Mouse (Mus musculus) limb, embryonic 15.5 days (tissue): ENCODE results near the gene Gm21992. TPM values are rescaled to one million over a fixed set of nuclear protein-coding genes. Genes with fewer than 3 reads are reported as not detected.

Source experiments
- ATAC-seq: fragments of 200-750 bp; cut with Nextera tagmentation; 2 replicates; pipeline ENCODE4 v1.8.0; 2017; ENCODE audit warnings: low read depth, moderate TSS enrichment; ENCODE audit not compliant: insufficient number of reproducible peaks, low FRiP score, low TSS enrichment
- H3K27ac ChIP-seq: fragments of 300-500 bp; sonication (generic); 2 replicates; pipeline ENCODE4 v1.5.1; 2015; ENCODE audit warnings: moderate library complexity, mild to moderate bottlenecking, inconsistent platforms
- H3K27me3 ChIP-seq: fragments of 300-500 bp; sonication (generic); 2 replicates; pipeline ENCODE4 v1.6.1; 2015; ENCODE audit warnings: inconsistent platforms
- H3K36me3 ChIP-seq: fragments of 300-500 bp; sonication (generic); 2 replicates; pipeline ENCODE4 v1.6.1; 2015; ENCODE audit warnings: inconsistent platforms
- H3K4me1 ChIP-seq: fragments of 300-500 bp; sonication (generic); 2 replicates; pipeline ENCODE4 v1.6.1; 2015; ENCODE audit warnings: inconsistent platforms
- H3K4me2 ChIP-seq: fragments of 300-500 bp; sonication (generic); 2 replicates; pipeline ENCODE4 v1.6.1; 2015; ENCODE audit warnings: mild to moderate bottlenecking, inconsistent platforms
- H3K4me3 ChIP-seq: fragments of 300-500 bp; sonication (generic); 2 replicates; pipeline ENCODE4 v1.5.1; 2015; ENCODE audit warnings: mild to moderate bottlenecking, inconsistent platforms
- H3K9ac ChIP-seq: fragments of 300-500 bp; sonication (generic); 2 replicates; pipeline ENCODE4 v1.6.1; 2015; ENCODE audit warnings: inconsistent platforms
- H3K9me3 ChIP-seq: fragments of 300-500 bp; sonication (generic); 2 replicates; pipeline ENCODE4 v1.6.1; 2016; ENCODE audit warnings: inconsistent platforms
- WGBS: fragments of 180-500 bp; shearing (Covaris S2); methylation state at CpG from one replicate; pipeline ENCODE4 v1.1.7; 2015; 5-methylcytosine and 5-hydroxymethylcytosine counted together
- polyA plus RNA-seq: library from polyadenylated mRNA; unstranded; fragments of >200 nt; fragmentation: Nextera tagmentation; extraction: Ambion mirVana; gene quantifications from 2 replicates; pipeline ENCODE4 v1.2.1, GENCODE M21; 2015

The Gm21992 gene
- polyA plus RNA-seq, 1 experiment from 2014 or later, result 31.5 TPM

DNA sequence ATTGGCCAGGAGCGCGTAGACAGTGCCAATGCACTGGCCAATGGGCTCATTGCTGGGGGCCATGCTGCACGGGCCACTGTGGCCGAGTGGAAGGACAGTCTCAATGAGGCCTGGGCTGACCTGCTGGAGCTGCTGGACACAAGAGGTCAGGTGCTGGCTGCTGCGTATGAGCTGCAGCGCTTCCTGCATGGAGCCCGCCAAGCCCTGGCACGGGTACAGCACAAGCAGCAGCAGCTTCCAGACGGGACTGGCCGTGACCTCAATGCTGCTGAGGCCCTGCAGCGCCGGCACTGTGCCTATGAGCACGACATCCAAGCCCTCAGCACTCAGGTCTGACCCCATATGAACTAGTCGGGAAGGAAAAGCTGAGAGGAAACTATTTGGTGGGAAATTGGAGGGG, 64.8 kb downstream of the Gm21992 start:
- Histone ChIP-seq H3K9ac (no peak overlapping the region), H3K9me3 (no peaks in the 10 kb centered on the region), H3K4me3 (no peak overlapping the region), H3K4me2 (no peak overlapping the region), H3K27ac (no peak overlapping the region), H3K4me1 (peaks cover 5% of the 10 kb centered on the region), H3K36me3 (0 out of 2 replicates have a peak, but pooled peaks cover 4% of the 10 kb centered on the region), H3K27me3 (no peaks in the 10 kb centered on the region)
- ATAC-seq, result no peak
- 84% methylated on average over 14 of the region's 14 CpGs for WGBS

DNA sequence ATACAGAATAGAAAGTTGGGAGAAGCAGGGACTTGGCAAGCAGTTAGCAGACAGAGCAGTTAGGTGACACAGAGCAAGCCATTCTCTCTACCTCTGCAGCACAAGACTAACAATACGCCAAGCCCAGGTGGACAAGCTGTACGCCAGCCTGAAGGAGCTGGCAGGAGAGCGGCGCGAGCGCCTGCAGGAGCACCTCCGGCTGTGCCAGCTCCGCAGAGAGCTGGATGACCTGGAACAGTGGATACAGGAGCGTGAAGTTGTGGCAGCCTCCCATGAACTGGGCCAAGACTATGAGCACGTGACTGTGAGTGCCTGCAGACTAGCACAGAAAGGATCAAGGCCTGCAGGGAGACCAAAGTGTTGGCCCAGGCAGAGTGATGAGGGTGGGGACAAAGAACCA, 65.7 kb downstream of the Gm21992 start:
- Histone ChIP-seq H3K27ac (no peak overlapping the region), H3K9me3 (no peaks in the 10 kb centered on the region), H3K4me1 (peaks cover 5% of the 10 kb centered on the region), H3K4me2 (no peak overlapping the region), H3K9ac (no peak overlapping the region), H3K27me3 (no peaks in the 10 kb centered on the region), H3K4me3 (no peak overlapping the region), H3K36me3 (0 out of 2 replicates have a peak, but pooled peaks cover 4% of the 10 kb centered on the region)
- WGBS, result 91% methylated on average over 10 of the region's 10 CpGs
- ATAC-seq, result no peak

DNA sequence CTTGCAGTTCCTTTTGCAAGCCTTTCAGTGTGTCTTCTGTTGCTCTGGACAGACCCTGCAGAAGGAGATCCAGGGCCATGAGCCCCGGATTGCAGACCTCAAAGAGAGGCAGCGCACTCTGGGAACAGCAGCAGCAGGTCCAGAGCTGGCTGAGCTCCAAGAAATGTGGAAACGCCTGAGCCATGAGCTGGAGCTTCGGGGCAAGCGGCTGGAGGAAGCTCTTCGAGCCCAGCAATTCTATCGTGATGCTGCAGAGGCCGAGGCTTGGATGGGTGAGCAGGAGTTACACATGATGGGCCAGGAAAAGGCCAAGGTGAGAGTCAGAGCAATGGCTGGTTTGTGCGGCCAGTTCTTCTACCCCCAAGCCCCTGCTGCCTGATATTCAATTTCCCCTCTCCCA, 66.4 kb downstream of the Gm21992 start:
- 56% methylated on average over 9 of the region's 9 CpGs for WGBS
- no peaks in the 10 kb centered on the region for H3K9me3 ChIP-seq
- H3K4me2 ChIP-seq, result no peak overlapping the region
- ATAC-seq, result no peak
- no peaks in the 10 kb centered on the region for H3K27me3 ChIP-seq
- no peak overlapping the region for H3K27ac ChIP-seq
- no peak overlapping the region for H3K4me3 ChIP-seq
- H3K9ac ChIP-seq, result no peak overlapping the region
- H3K4me1 ChIP-seq, result peaks cover 5% of the 10 kb centered on the region
- H3K36me3 ChIP-seq, result 0 out of 2 replicates have a peak, but pooled peaks cover 4% of the 10 kb centered on the region

DNA sequence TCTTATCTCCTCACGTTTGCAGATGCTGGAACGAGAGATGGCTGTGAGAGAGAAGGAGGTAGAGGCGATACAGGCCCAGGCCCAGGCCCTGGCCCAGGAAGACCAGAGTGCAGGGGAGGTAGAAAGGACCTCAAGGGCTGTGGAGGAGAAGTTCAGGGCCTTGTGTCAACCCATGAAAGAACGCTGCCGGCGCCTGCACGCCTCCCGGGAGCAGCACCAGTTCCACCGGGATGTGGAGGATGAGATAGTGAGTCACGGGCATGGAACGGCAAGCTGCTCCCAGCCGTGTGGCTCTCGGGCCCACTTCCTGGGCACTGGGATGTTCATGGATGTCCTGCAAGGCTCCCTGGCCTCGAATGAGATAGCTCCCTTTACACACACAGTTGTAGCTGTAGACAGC, 67.4 kb downstream of the Gm21992 start:
- Histone ChIP-seq H3K9ac (no peak overlapping the region), H3K4me3 (no peak overlapping the region), H3K27ac (no peak overlapping the region), H3K4me2 (no peak overlapping the region), H3K9me3 (no peaks in the 10 kb centered on the region), H3K4me1 (peaks cover 5% of the 10 kb centered on the region), H3K36me3 (0 out of 2 replicates have a peak, but pooled peaks cover 4% of the 10 kb centered on the region), H3K27me3 (no peaks in the 10 kb centered on the region)
- ATAC-seq, result no peak
- 78% methylated on average over 14 of the region's 14 CpGs for WGBS

DNA sequence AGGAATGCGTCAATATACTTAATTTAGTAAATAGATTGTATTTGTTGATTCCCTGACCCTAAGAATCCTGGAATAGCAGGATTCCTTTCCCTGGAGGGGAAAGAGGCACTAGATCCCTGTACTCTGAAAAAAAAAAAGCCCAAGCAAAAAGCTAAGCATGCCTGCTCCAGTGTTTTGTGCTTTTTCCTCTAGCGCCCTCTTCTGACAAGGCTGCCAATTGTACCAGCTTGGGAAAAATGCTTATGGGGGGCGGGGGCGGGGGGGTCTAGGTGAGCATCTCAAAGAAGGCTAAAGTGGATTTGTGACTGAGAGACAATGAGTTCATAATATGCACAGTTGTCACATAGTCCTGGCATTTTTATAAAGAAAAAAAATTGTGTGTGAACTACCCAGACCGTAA, 67.9 kb downstream of the Gm21992 start:
- Histone ChIP-seq H3K27me3 (no peaks in the 10 kb centered on the region), H3K4me1 (peaks cover 5% of the 10 kb centered on the region), H3K27ac (no peak overlapping the region), H3K36me3 (0 out of 2 replicates have a peak, but pooled peaks cover 4% of the 10 kb centered on the region), H3K4me3 (no peak overlapping the region), H3K9me3 (no peaks in the 10 kb centered on the region), H3K4me2 (no peak overlapping the region), H3K9ac (no peak overlapping the region)
- no peak for ATAC-seq
- 40% methylated on average over 5 of the region's 5 CpGs for WGBS

DNA sequence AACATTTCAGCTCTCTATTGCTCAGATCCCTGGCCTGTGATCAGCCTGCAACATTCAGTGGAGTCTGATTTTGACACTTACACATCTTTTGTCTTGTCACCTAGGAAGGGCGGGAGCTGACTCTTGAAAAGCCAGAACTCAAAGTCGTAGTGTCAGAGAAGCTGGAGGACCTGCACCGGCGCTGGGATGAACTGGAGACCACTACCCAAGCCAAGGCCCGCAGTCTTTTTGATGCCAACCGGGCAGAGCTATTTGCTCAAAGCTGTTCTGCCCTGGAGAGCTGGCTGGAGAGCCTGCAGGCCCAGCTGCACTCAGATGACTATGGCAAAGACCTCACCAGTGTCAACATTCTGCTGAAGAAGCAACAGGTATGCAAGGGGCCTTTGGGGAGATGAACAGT, 69.2 kb downstream of the Gm21992 start:
- Histone ChIP-seq H3K36me3 (peaks cover 5% of the 10 kb centered on the region; the same call in 1 of the 2 replicates), H3K4me3 (no peak overlapping the region), H3K4me2 (no peak overlapping the region), H3K4me1 (peaks cover 5% of the 10 kb centered on the region), H3K27me3 (no peaks in the 10 kb centered on the region), H3K9ac (no peak overlapping the region), H3K9me3 (no peaks in the 10 kb centered on the region), H3K27ac (no peak overlapping the region)
- no peak for ATAC-seq
- WGBS, result 90% methylated on average over 6 of the region's 6 CpGs

DNA sequence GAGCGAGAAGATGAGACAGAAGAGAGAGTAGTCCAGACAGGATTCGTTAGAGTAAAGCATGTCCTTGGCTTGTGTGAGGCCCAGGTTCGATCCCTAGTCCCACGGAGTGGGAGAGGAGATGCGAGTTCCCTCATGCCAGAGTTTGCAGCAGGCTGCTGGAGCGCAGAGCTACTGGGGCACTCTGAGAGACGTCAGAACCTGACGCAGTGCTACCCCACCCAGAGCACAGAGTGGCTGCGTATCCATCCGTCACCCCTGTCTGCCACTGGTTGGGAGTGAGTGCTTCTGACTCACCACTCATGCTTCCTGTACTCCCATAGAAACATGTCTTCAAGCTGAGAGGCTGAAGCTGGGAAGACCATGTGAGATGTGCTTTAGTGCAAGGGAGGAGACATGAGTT, 69.9 kb downstream of the Gm21992 start:
- Histone ChIP-seq H3K9ac (no peak overlapping the region), H3K9me3 (no peaks in the 10 kb centered on the region), H3K4me3 (no peak overlapping the region), H3K27me3 (no peaks in the 10 kb centered on the region), H3K4me2 (no peak overlapping the region), H3K4me1 (peaks cover 5% of the 10 kb centered on the region), H3K27ac (no peak overlapping the region), H3K36me3 (peaks cover 4% of the 10 kb centered on the region; the same call in 1 of the 2 replicates)
- 76% methylated on average over 10 of the region's 10 CpGs for WGBS
- no peak for ATAC-seq

DNA sequence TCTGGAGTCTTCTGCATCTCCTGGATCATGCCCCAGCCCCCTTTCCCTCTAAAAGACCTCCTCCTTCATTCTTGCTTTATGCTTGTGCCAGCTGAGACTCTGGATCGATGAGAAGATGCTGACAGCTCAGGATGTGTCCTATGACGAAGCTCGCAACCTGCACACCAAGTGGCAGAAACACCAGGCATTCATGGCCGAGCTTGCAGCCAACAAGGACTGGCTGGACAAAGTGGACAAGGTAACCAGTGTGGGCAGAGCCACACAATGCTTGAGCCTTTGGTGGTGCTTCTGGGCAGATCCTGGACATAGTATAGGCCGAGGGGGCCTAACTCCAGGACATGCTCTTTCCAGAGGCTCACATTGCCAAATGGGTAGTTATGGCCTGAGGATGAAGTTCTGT, 71.7 kb downstream of the Gm21992 start:
- no peak overlapping the region for H3K9ac ChIP-seq
- no peaks in the 10 kb centered on the region for H3K27me3 ChIP-seq
- H3K4me2 ChIP-seq, result no peak overlapping the region
- no peaks in the 10 kb centered on the region for H3K4me1 ChIP-seq
- H3K36me3 ChIP-seq, result peaks cover 4% of the 10 kb centered on the region; the same call in 1 of the 2 replicates
- WGBS, result 91% methylated on average over 5 of the region's 5 CpGs
- H3K27ac ChIP-seq, result no peak overlapping the region
- no peaks in the 10 kb centered on the region for H3K9me3 ChIP-seq
- ATAC-seq, result no peak
- no peak overlapping the region for H3K4me3 ChIP-seq

DNA sequence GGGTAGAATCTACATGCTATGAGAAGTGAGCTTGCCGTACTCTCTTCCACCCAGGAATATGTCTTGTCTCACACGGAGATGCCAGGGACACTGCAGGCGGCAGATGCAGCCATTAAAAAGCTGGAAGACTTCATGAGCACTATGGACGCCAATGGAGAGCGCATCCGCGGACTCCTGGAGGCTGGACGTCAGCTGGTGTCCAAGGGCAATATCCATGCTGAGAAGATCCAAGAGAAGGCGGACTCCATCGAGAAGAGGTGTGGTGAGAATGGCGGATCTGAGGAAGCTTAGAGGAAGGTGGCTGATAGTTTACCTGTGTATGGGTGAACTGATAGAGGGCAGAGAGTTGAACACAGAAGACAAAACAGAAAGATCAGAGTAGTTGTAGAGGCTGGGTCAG, 72.4 kb downstream of the Gm21992 start:
- peaks cover 4% of the 10 kb centered on the region; the same call in 1 of the 2 replicates for H3K36me3 ChIP-seq
- no peak overlapping the region for H3K27ac ChIP-seq
- ATAC-seq, result no peak
- no peak overlapping the region for H3K4me2 ChIP-seq
- no peaks in the 10 kb centered on the region for H3K27me3 ChIP-seq
- 90% methylated on average over 11 of the region's 11 CpGs for WGBS
- H3K9me3 ChIP-seq, result no peaks in the 10 kb centered on the region
- H3K4me1 ChIP-seq, result no peaks in the 10 kb centered on the region
- H3K9ac ChIP-seq, result no peak overlapping the region
- H3K4me3 ChIP-seq, result no peak overlapping the region

DNA sequence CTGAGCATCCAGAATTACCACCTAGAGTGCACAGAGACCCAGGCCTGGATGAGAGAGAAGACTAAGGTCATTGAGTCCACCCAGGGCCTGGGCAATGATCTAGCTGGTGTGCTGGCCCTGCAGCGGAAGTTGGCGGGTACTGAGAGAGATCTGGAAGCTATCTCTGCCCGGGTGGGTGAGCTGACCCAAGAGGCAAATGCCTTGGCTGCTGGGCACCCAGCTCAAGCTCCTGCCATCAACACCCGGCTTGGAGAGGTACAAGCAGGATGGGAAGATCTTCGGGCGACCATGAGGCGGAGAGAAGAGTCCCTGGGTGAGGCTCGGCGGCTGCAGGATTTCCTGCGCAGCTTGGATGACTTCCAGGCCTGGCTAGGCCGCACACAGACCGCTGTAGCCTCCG, 73.5 kb downstream of the Gm21992 start:
- Histone ChIP-seq H3K36me3 (peaks cover 4% of the 10 kb centered on the region; the same call in 1 of the 2 replicates), H3K27ac (no peak overlapping the region), H3K4me2 (no peak overlapping the region), H3K4me1 (no peaks in the 10 kb centered on the region), H3K9me3 (no peaks in the 10 kb centered on the region), H3K27me3 (no peaks in the 10 kb centered on the region), H3K9ac (no peak overlapping the region), H3K4me3 (no peak overlapping the region)
- no peak for ATAC-seq
- 86% methylated on average over 13 of the region's 13 CpGs for WGBS

DNA sequence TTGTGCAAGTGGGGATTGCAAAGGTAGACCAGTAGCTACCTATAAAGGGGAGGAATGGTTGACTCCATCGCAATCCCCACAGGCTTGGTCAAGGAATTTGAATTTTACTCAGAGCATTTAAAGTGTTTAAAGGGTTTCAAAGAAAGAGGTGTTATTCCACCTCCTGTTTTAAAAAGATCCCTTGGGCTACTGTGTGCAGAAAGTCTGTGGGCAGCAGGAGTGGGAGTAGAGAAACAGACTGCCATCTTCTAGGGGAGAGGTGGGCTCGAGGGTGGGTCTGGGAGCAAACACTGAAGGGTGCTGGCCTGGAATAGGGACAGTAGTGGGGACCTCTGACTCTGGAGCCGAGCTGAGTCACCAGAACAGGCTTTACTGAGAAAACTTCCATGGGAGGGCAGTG, 78.4 kb downstream of the Gm21992 start:
- Histone ChIP-seq H3K9me3 (no peaks in the 10 kb centered on the region), H3K27ac (no peak overlapping the region), H3K36me3 (peaks cover 2% of the 10 kb centered on the region; the same call in 1 of the 2 replicates), H3K4me2 (no peak overlapping the region), H3K4me1 (no peaks in the 10 kb centered on the region), H3K9ac (no peak overlapping the region), H3K4me3 (no peak overlapping the region), H3K27me3 (no peaks in the 10 kb centered on the region)
- ATAC-seq, result no peak
- WGBS, result 78% methylated on average over 3 of the region's 3 CpGs

DNA sequence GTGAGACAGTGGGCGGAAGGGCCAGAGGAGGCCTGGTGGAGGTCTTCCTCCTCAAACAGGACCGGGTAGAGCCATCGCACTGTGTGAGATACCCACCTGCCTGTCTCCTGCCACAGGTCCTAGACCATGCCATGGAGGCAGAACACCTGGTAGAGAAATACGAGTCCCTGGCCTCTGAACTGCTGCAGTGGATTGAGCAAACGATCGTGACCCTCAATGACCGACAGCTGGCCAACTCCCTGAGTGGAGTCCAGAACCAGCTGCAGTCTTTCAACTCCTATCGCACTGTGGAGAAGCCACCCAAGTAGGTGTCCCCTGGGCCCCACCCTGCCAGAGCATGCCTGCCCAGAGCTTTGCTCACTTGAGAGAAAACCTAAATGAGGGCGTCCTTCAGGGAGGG, 82.2 kb downstream of the Gm21992 start:
- no peak overlapping the region for H3K27ac ChIP-seq
- H3K27me3 ChIP-seq, result no peaks in the 10 kb centered on the region
- no peak overlapping the region for H3K4me3 ChIP-seq
- 77% methylated on average over 9 of the region's 9 CpGs for WGBS
- no peaks in the 10 kb centered on the region for H3K9me3 ChIP-seq
- ATAC-seq, result no peak
- no peaks in the 10 kb centered on the region for H3K4me1 ChIP-seq
- no peaks in the 10 kb centered on the region for H3K36me3 ChIP-seq
- H3K4me2 ChIP-seq, result no peak overlapping the region
- no peak overlapping the region for H3K9ac ChIP-seq

DNA sequence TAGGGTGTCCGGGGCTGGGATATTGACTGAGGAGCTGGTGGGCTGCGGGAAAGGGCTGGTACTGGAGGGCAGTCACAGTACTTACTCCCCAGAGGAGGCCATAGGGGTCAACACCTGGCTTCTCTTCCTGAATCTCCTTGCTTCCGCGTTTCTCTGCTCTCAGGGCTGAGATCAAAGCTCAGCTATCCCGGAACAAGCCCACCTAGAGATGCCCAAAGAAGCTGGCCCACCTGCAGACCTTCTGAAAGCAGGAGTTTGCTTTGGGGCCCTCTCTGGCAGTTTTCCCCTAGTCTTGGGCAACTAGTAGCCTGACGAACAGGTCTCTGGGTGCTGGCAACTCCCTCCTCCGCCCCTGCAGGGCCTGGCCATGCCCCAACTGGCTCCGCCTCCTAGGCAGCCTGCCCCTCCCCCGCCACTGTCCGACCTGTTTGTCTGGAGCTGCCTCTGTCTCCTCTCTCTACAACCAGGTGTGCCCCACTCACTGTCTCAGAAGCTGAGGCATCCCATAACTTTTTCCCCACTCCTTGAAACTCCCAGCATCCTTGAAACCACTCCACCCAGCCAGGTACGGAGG, 90.7 kb downstream of the Gm21992 start:
- Histone ChIP-seq H3K27me3 (no peaks in the 10 kb centered on the region; the same call in 1 of the 2 replicates), H3K4me1 (peaks cover 11% of the 10 kb centered on the region), H3K27ac (peak overlapping the region; percentile 38; the same call in 1 of the 2 replicates), H3K36me3 (no peaks in the 10 kb centered on the region), H3K9me3 (no peaks in the 10 kb centered on the region), H3K9ac (no peak overlapping the region), H3K4me3 (peak overlapping the region; percentile 23), H3K4me2 (peak overlapping the region; percentile 5; the same call in 1 of the 2 replicates)
- no peak for ATAC-seq
- 17% methylated on average over 11 of the region's 11 CpGs for WGBS
